Mouse (Mus musculus): ENCODE results near the gene Hipk3. TPM values are rescaled to one million over a fixed set of nuclear protein-coding genes. Genes with fewer than 3 reads are reported as not detected.
A peak's percentile ranks its signal among the peaks of the same experiment; 100 is the strongest.

Gene Hipk3
- total RNA-seq (2022) = 100 to 1,000 TPM; 217 to 250 (median 233) TPM

- peak; percentile 75 for DNase-seq (ENCODE audit: low spot score)
These were observed at the start of gene Hipk3 for GRCm38 (mm10) chr2:104493951-104494800. Gene Hipk3 (minus strand): TSS chr2:104494446.

- DNase-seq (ENCODE audit: low spot score) = no peak
These were observed 46.0 kb upstream of the Hipk3 start for GRCm38 (mm10) chr2:104540286-104540685.

- no peak for DNase-seq (ENCODE audit: low spot score)
These were observed 40.5 kb upstream of the Hipk3 start for GRCm38 (mm10) chr2:104534751-104535150.

GRCm38 (mm10) chr2:104532548-104532947, 38.3 kb upstream of the Hipk3 start:
- DNase-seq (ENCODE audit: low spot score) = no peak

GRCm38 (mm10) chr2:104526559-104526958, 32.3 kb upstream of the Hipk3 start:
- DNase-seq (ENCODE audit: low spot score) = no peak

- peak; percentile 21 for DNase-seq (ENCODE audit: low spot score)
These were observed 31.3 kb upstream of the Hipk3 start for GRCm38 (mm10) chr2:104525506-104525905.

GRCm38 (mm10) chr2:104511622-104512021, 17.4 kb upstream of the Hipk3 start:
- DNase-seq (ENCODE audit: low spot score) = no peak

GRCm38 (mm10) chr2:104502388-104502787, 8.1 kb upstream of the Hipk3 start:
- DNase-seq (ENCODE audit: low spot score) = no peak

- DNase-seq (ENCODE audit: low spot score) = no peak
These were observed 6.8 kb upstream of the Hipk3 start for GRCm38 (mm10) chr2:104501091-104501490.

- no peak for DNase-seq (ENCODE audit: low spot score)
These were observed 3.5 kb upstream of the Hipk3 start for GRCm38 (mm10) chr2:104497771-104498170.

- DNase-seq (ENCODE audit: low spot score) = no peak
These were observed 3.0 kb upstream of the Hipk3 start for GRCm38 (mm10) chr2:104497231-104497630.

- DNase-seq (ENCODE audit: low spot score) = no peak
These were observed 2.0 kb upstream of the Hipk3 start for GRCm38 (mm10) chr2:104496206-104496605.

GRCm38 (mm10) chr2:104494801-104495185, 547 bp upstream of the Hipk3 start:
- no peak for DNase-seq (ENCODE audit: low spot score)

GRCm38 (mm10) chr2:104493021-104493950, 960 bp downstream of the Hipk3 start:
- peak; percentile 80 for DNase-seq (ENCODE audit: low spot score)

- DNase-seq (ENCODE audit: low spot score) = no peak
These were observed 2.9 kb downstream of the Hipk3 start for GRCm38 (mm10) chr2:104491221-104491795.

GRCm38 (mm10) chr2:104490761-104491160, 3.5 kb downstream of the Hipk3 start:
- no peak for DNase-seq (ENCODE audit: low spot score)

GRCm38 (mm10) chr2:104489851-104490250, 4.4 kb downstream of the Hipk3 start:
- no peak for DNase-seq (ENCODE audit: low spot score)

- DNase-seq (ENCODE audit: low spot score) = no peak
These were observed 9.8 kb downstream of the Hipk3 start for GRCm38 (mm10) chr2:104484438-104484837.

- DNase-seq (ENCODE audit: low spot score) = no peak
These were observed 12.1 kb downstream of the Hipk3 start for GRCm38 (mm10) chr2:104482156-104482555.

- no peak for DNase-seq (ENCODE audit: low spot score)
These were observed 15.2 kb downstream of the Hipk3 start for GRCm38 (mm10) chr2:104479054-104479453.

- DNase-seq (ENCODE audit: low spot score) = no peak
These were observed 16.7 kb downstream of the Hipk3 start for GRCm38 (mm10) chr2:104477398-104478015.

- no peak for DNase-seq (ENCODE audit: low spot score)
These were observed 22.2 kb downstream of the Hipk3 start for GRCm38 (mm10) chr2:104472056-104472455.
